Mouse (Mus musculus) stomach, embryonic 16.5 days (tissue): ENCODE measurements around the gene Dsp. TPM values are rescaled to one million over a fixed set of nuclear protein-coding genes. Genes with fewer than 3 reads are reported as not detected.

Source experiments
- ATAC-seq: fragments of 200-750 bp; cut with Nextera tagmentation; 2 replicates; pipeline ENCODE4 v1.8.0; 2017; ENCODE audit warnings: moderate number of reproducible peaks, moderate TSS enrichment; ENCODE audit not compliant: insufficient read depth, low FRiP score
- H3K27ac ChIP-seq: fragments of 300-500 bp; sonication (generic); 2 replicates; pipeline ENCODE4 v1.5.1; 2014; ENCODE audit warnings: low read length
- H3K27me3 ChIP-seq: fragments of 300-500 bp; sonication (generic); 2 replicates; pipeline ENCODE4 v1.6.1; 2014; ENCODE audit warnings: low read length, control low read depth, mixed read lengths; ENCODE audit not compliant: control insufficient read depth, insufficient read depth
- H3K36me3 ChIP-seq: fragments of 300-500 bp; sonication (generic); 2 replicates; pipeline ENCODE4 v1.6.1; 2014; ENCODE audit warnings: low read length; ENCODE audit not compliant: control insufficient read depth, insufficient read depth
- H3K4me1 ChIP-seq: fragments of 300-500 bp; sonication (generic); 2 replicates; pipeline ENCODE4 v1.6.1; 2014; ENCODE audit warnings: low read length, control low read depth, mixed read lengths; ENCODE audit not compliant: control insufficient read depth, insufficient read depth
- H3K4me2 ChIP-seq: fragments of 300-500 bp; sonication (generic); 2 replicates; pipeline ENCODE4 v1.6.1; 2014; ENCODE audit warnings: low read depth, low read length, mixed read lengths
- H3K4me3 ChIP-seq: fragments of 300-500 bp; sonication (generic); replicated peaks from 2 replicates; pipeline ENCODE4 v1.5.1; 2014; ENCODE audit warnings: mild to moderate bottlenecking, low read length
- H3K9ac ChIP-seq: fragments of 300-500 bp; sonication (generic); 2 replicates; pipeline ENCODE4 v1.6.1; 2014; ENCODE audit warnings: low read length
- H3K9me3 ChIP-seq: fragments of 300-500 bp; sonication (generic); replicated peaks from 2 replicates; pipeline ENCODE4 v1.6.1; 2016; ENCODE audit warnings: low read length, control low read depth; ENCODE audit not compliant: control insufficient read depth
- WGBS: fragments of 180-500 bp; shearing (Covaris S2); extraction: QIAGEN DNeasy Blood & Tissue Kit; methylation state at CpG from one replicate; pipeline ENCODE4 v1.1.7; 2014; 5-methylcytosine and 5-hydroxymethylcytosine counted together
- polyA plus RNA-seq: library from polyadenylated mRNA; unstranded; fragments of >200 nt; fragmentation: Nextera tagmentation; extraction: Ambion mirVana; gene quantifications from 2 replicates; pipeline ENCODE4 v1.2.1, GENCODE M21; 2015

Gene Dsp
- polyA plus RNA-seq, 1 experiment from 2014 or later = 36.4 TPM

- Histone ChIP-seq H3K9me3 (no peaks in the 10 kb centered on the region), H3K9ac (no peak overlapping the region), H3K27ac (no peak overlapping the region), H3K4me2 (no peak overlapping the region), H3K27me3 (no peaks in the 10 kb centered on the region), H3K36me3 (no peaks in the 10 kb centered on the region), H3K4me3 (no peak overlapping the region), H3K4me1 (no peaks in the 10 kb centered on the region)
- 93% methylated on average over 9 of the region's 9 CpGs for WGBS
- no peak for ATAC-seq
Measured at GRCm38 (mm10) chr13:38130116-38130515, 21.0 kb upstream of the Dsp start.

DNA sequence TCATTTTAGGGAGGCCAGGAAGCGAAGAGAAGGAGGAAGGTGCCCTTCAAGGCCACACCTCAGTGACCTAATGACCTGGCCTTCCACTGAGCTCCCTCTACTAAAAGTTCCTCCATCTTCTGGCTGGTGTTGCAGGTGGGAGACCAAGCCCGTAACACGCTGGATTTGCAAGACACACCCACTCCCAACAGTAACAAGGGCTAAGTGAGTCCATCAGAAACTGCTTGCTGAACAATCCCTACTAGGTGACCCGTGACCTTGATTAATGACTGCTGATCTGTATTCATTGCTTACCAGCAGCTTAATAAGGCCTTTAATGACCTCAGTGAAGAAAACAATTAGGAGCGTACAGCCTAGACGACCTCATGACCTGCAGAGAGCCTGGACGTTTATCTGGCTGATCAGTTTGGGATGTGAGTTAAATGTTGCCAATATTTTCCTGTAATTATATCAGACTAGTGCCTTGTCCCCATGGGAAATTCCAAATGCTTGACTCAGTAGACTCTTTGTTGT is 18.0 kb upstream of the Dsp start:
- Histone ChIP-seq H3K9ac (no peak overlapping the region), H3K36me3 (no peaks in the 10 kb centered on the region), H3K27ac (no peak overlapping the region), H3K9me3 (no peaks in the 10 kb centered on the region), H3K4me2 (no peak overlapping the region), H3K27me3 (no peaks in the 10 kb centered on the region), H3K4me3 (no peak overlapping the region), H3K4me1 (no peaks in the 10 kb centered on the region)
- no peak for ATAC-seq
- 53% methylated on average over 7 of the region's 7 CpGs for WGBS

- Histone ChIP-seq H3K9me3 (no peaks in the 10 kb centered on the region), H3K27ac (no peak overlapping the region), H3K4me1 (0 out of 2 replicates have a peak, but pooled peaks cover 6% of the 10 kb centered on the region), H3K4me2 (no peak overlapping the region), H3K36me3 (no peaks in the 10 kb centered on the region), H3K27me3 (no peaks in the 10 kb centered on the region), H3K9ac (no peak overlapping the region), H3K4me3 (no peak overlapping the region)
- no peak for ATAC-seq
- WGBS = 50% methylated on average over 1 of the region's 1 CpGs
Measured at GRCm38 (mm10) chr13:38140521-38140920, 10.6 kb upstream of the Dsp start.

GRCm38 (mm10) chr13:38144962-38145713 is 6.0 kb upstream of the Dsp start:
- 0 out of 2 replicates have a peak, but pooled peaks cover 6% of the 10 kb centered on the region for H3K4me1 ChIP-seq
- H3K27ac ChIP-seq = peak overlapping the region; percentile 95
- H3K9me3 ChIP-seq = no peaks in the 10 kb centered on the region
- peak overlapping the region; percentile 57 for H3K4me2 ChIP-seq
- peak; percentile 88 for ATAC-seq
- peak overlapping the region; percentile 38 for H3K4me3 ChIP-seq
- WGBS = 9% methylated on average over 20 of the region's 20 CpGs
- H3K27me3 ChIP-seq = peaks cover 5% of the 10 kb centered on the region; the same call in 1 of the 2 replicates
- no peaks in the 10 kb centered on the region for H3K36me3 ChIP-seq
- H3K9ac ChIP-seq = peak overlapping the region; percentile 65

DNA sequence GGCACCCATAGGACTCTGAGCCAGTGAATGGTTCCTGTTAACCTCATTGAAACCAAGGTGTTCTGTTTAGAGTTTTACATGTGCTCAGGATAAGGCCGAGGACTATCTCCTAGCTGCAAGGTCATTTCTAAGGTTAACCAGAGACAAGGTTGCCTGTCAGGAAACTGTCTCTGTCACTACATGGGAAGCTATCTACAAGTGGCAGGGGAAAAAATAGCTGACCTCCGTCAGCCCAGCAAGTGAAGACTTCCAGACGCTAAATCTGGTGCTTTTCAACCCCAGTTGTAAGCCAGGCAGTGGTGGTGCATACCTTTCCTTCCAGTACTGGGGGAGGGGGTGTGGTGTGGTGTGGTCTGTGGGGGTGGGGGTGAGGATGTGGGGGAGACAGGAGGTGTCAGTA is 2.7 kb upstream of the Dsp start:
- Histone ChIP-seq H3K4me2 (no peak overlapping the region), H3K27me3 (peaks cover 7% of the 10 kb centered on the region; the same call in 1 of the 2 replicates), H3K9me3 (no peaks in the 10 kb centered on the region), H3K36me3 (no peaks in the 10 kb centered on the region), H3K9ac (no peak overlapping the region), H3K27ac (no peak overlapping the region), H3K4me3 (no peak overlapping the region), H3K4me1 (0 out of 2 replicates have a peak, but pooled peaks cover 11% of the 10 kb centered on the region)
- WGBS = 53% methylated on average over 3 of the region's 3 CpGs
- no peak for ATAC-seq

- ATAC-seq = peak; percentile 35
- no peaks in the 10 kb centered on the region for H3K9me3 ChIP-seq
- peaks cover 7% of the 10 kb centered on the region; the same call in 1 of the 2 replicates for H3K27me3 ChIP-seq
- peak overlapping the region; percentile 47 for H3K4me3 ChIP-seq
- WGBS = 1% methylated on average over 46 of the region's 49 CpGs
- 0 out of 2 replicates have a peak, but pooled peaks cover 6% of the 10 kb centered on the region for H3K4me1 ChIP-seq
- H3K9ac ChIP-seq = peak overlapping the region; percentile 84
- no peaks in the 10 kb centered on the region for H3K36me3 ChIP-seq
- peak overlapping the region; percentile 79 for H3K27ac ChIP-seq
- H3K4me2 ChIP-seq = peak overlapping the region; percentile 67
Measured at GRCm38 (mm10) chr13:38151671-38152428, 756 bp downstream of the Dsp start.

DNA sequence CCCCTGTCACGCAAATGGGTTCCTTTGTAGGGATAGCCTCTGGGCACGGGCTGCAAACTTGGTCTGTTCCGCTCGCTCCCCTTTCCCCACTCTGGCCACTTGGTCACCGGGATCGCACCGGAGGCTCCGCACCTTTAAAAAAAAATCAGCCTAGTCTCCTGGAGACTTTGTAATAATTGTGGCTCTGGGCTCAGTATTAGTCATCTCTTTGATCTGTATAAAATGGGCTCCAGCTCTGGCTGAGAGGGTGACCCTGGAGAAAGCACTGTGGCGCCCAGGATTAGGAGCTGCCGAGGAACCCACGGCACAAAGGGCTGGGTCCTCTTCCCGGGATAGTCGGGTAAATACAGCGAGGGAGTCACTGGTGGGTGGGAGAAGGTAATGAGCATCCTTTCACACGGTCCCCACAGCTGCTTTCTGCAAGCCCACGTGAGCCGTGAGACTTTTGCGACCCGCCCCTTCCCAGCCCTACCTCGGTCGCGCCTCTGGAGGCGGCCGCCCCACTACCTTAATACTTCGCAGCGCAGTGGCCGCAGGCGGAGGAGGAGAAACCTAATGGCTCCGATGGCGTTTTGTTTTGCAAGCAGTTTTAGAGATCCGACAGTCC is 1.4 kb downstream of the Dsp start:
- Histone ChIP-seq H3K4me1 (0 out of 2 replicates have a peak, but pooled peaks cover 6% of the 10 kb centered on the region), H3K36me3 (no peaks in the 10 kb centered on the region), H3K27me3 (peaks cover 7% of the 10 kb centered on the region; the same call in 1 of the 2 replicates), H3K4me2 (peak overlapping the region; percentile 67), H3K27ac (peak overlapping the region; percentile 79), H3K9ac (peak overlapping the region; percentile 84), H3K4me3 (peak overlapping the region; percentile 47), H3K9me3 (no peaks in the 10 kb centered on the region)
- WGBS = 2% methylated on average over 31 of the region's 31 CpGs
- ATAC-seq = no peak

DNA sequence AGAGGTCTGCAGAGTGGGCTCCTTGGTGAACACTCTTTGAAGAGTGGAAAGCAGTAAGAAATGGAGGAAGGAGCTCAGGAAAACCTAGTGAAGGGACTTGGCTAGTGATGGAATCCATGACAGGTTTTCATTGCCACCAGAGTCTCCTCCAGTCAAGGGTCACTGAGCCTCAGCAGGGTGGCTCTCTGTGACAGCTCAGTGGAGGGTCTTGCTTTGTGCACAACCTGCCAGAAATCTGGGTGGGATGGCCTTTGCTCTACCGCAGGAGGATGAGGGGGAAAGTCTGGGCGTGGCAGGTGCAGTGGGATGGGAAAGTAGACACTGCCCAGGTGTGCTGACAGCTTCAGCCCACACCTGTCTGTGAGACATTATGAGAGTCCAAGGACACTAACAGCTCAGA is 4.4 kb downstream of the Dsp start:
- Histone ChIP-seq H3K4me1 (0 out of 2 replicates have a peak, but pooled peaks cover 6% of the 10 kb centered on the region), H3K4me3 (no peak overlapping the region), H3K9me3 (no peaks in the 10 kb centered on the region), H3K9ac (no peak overlapping the region), H3K36me3 (no peaks in the 10 kb centered on the region), H3K27ac (0 out of 2 replicates have a peak overlapping the region, but pooled peaks have one; percentile 0), H3K27me3 (0 out of 2 replicates have a peak, but pooled peaks cover 2% of the 10 kb centered on the region), H3K4me2 (0 out of 2 replicates have a peak overlapping the region, but pooled peaks have one; percentile 8)
- 14% methylated on average over 2 of the region's 2 CpGs for WGBS
- ATAC-seq = no peak
